Mouse (Mus musculus) lung, embryonic 15.5 days (tissue): ENCODE results near the gene Vmn1r120. TPM values are rescaled to one million over a fixed set of nuclear protein-coding genes. Genes with fewer than 3 reads are reported as not detected.
"Not testable (repeated sequence)": the region's sequence is repeated elsewhere in the genome, so short reads cannot be mapped to it uniquely, and the experiment has no call there.

Source experiments
- ATAC-seq: fragments of 200-750 bp; cut with Nextera tagmentation; 2 replicates; pipeline ENCODE4 v1.8.0; 2017; ENCODE audit warnings: moderate number of reproducible peaks, borderline replicate concordance; ENCODE audit not compliant: low FRiP score, low TSS enrichment; ENCODE audit errors: extremely low read depth
- H3K27ac ChIP-seq: fragments of 300-500 bp; sonication (generic); 2 replicates; pipeline ENCODE4 v1.5.1; 2015; ENCODE audit warnings: moderate library complexity, mild to moderate bottlenecking, inconsistent platforms
- H3K27me3 ChIP-seq: fragments of 300-500 bp; sonication (generic); 2 replicates; pipeline ENCODE4 v1.6.1; 2015; ENCODE audit warnings: inconsistent platforms
- H3K36me3 ChIP-seq: fragments of 300-500 bp; sonication (generic); 2 replicates; pipeline ENCODE4 v1.6.1; 2015; ENCODE audit warnings: inconsistent platforms
- H3K4me1 ChIP-seq: fragments of 300-500 bp; sonication (generic); 2 replicates; pipeline ENCODE4 v1.6.1; 2015; ENCODE audit warnings: inconsistent platforms
- H3K4me2 ChIP-seq: fragments of 300-500 bp; sonication (generic); 2 replicates; pipeline ENCODE4 v1.6.1; 2015; ENCODE audit warnings: inconsistent platforms, mild to moderate bottlenecking, moderate library complexity
- H3K4me3 ChIP-seq: fragments of 300-500 bp; sonication (generic); 2 replicates; pipeline ENCODE4 v1.5.1; 2015; ENCODE audit warnings: mild to moderate bottlenecking, inconsistent platforms
- H3K9ac ChIP-seq: fragments of 300-500 bp; sonication (generic); 2 replicates; pipeline ENCODE4 v1.6.1; 2015; ENCODE audit warnings: inconsistent platforms
- H3K9me3 ChIP-seq: fragments of 300-500 bp; sonication (generic); 2 replicates; pipeline ENCODE4 v1.6.1; 2016; ENCODE audit warnings: inconsistent platforms
- WGBS: fragments of 180-500 bp; shearing (Covaris S2); methylation state at CpG from one replicate; pipeline ENCODE4 v1.1.7; 2015; 5-methylcytosine and 5-hydroxymethylcytosine counted together
- polyA plus RNA-seq: library from polyadenylated mRNA; unstranded; fragments of >200 nt; fragmentation: Nextera tagmentation; extraction: Ambion mirVana; gene quantifications from 2 replicates; pipeline ENCODE4 v1.2.1, GENCODE M21; 2015

Gene Vmn1r120
- not detected in 2 replicates for polyA plus RNA-seq

GRCm38 (mm10) chr7:21053684-21054083 is at the start of gene Vmn1r120:
Gene Vmn1r120, minus strand, starts transcription at chr7:21053784.
- not testable (repeated sequence) for H3K36me3 ChIP-seq, H3K9me3 ChIP-seq, H3K4me3 ChIP-seq, H3K9ac ChIP-seq, ATAC-seq, H3K4me1 ChIP-seq, H3K27ac ChIP-seq, H3K27me3 ChIP-seq, H3K4me2 ChIP-seq
- 79% methylated on average over 1 of the region's 1 CpGs for WGBS

GRCm38 (mm10) chr7:21098413-21098812 is 44.8 kb upstream of the Vmn1r120 start, which contains the start of gene Vmn1r121:
Gene Vmn1r121, minus strand, starts transcription at chr7:21098513.
- H3K4me1 ChIP-seq, H3K4me2 ChIP-seq, ATAC-seq, H3K27me3 ChIP-seq, H3K4me3 ChIP-seq, H3K9me3 ChIP-seq, H3K27ac ChIP-seq, H3K9ac ChIP-seq, H3K36me3 ChIP-seq: not testable (repeated sequence)
- 71% methylated on average over 5 of the region's 5 CpGs for WGBS

GRCm38 (mm10) chr7:21012355-21012754 is 41.2 kb downstream of the Vmn1r120 start, which contains the start of gene Vmn1r119:
Gene Vmn1r119, minus strand, starts transcription at chr7:21012455.
- H3K9ac ChIP-seq, H3K4me2 ChIP-seq, H3K27me3 ChIP-seq, ATAC-seq, H3K27ac ChIP-seq, H3K9me3 ChIP-seq, H3K4me1 ChIP-seq, H3K36me3 ChIP-seq, H3K4me3 ChIP-seq: not testable (repeated sequence)
- WGBS = no CpG with 5 or more reads among the region's 2 CpGs

Other genes with a start within 250 kb of the Vmn1r120 start
- gene Vmn1r114, start 241.6 kb downstream of the Vmn1r120 start, polyA plus RNA-seq = not detected in 2 replicates
- not detected in 2 replicates for gene Vmn1r115, start 208.8 kb downstream of the Vmn1r120 start, polyA plus RNA-seq
- not detected in 2 replicates for gene Vmn1r116, start 181.5 kb downstream of the Vmn1r120 start, polyA plus RNA-seq
- not detected in 2 replicates for gene Vmn1r117, start 169.7 kb downstream of the Vmn1r120 start, polyA plus RNA-seq
- not detected in 2 replicates for gene Vmn1r118, start 141.4 kb downstream of the Vmn1r120 start, polyA plus RNA-seq
- gene Vmn1r119, start 41.3 kb downstream of the Vmn1r120 start, polyA plus RNA-seq = not detected in 2 replicates
- not detected in 2 replicates for gene Vmn1r121, start 44.7 kb upstream of the Vmn1r120 start, polyA plus RNA-seq
- not detected in 2 replicates for gene Vmn1r122, start 80.3 kb upstream of the Vmn1r120 start, polyA plus RNA-seq
- not detected in 2 replicates for gene Vmn1r123, start 108.4 kb upstream of the Vmn1r120 start, polyA plus RNA-seq
- not detected in 2 replicates for gene Gm5157, start 136.6 kb upstream of the Vmn1r120 start, polyA plus RNA-seq
- not detected in 2 replicates for gene Vmn1r124, start 206.8 kb upstream of the Vmn1r120 start, polyA plus RNA-seq
- not detected in 2 replicates for gene Vmn1r125, start 218.4 kb upstream of the Vmn1r120 start, polyA plus RNA-seq
- gene Vmn1r126, start 247.7 kb upstream of the Vmn1r120 start, polyA plus RNA-seq = not detected in 2 replicates